Mouse (Mus musculus): ENCODE data around the gene Rpl18a. TPM values are rescaled to one million over a fixed set of nuclear protein-coding genes. Genes with fewer than 3 reads are reported as not detected.
A peak's percentile ranks its signal among the peaks of the same experiment; 100 is the strongest.
"Not testable (repeated sequence)": the region's sequence is repeated elsewhere in the genome, so short reads cannot be mapped to it uniquely, and the experiment has no call there.

The Rpl18a gene
- total RNA-seq, 2 experiments from 2014 or later, result 2,571 to 8,014 TPM

DNA sequence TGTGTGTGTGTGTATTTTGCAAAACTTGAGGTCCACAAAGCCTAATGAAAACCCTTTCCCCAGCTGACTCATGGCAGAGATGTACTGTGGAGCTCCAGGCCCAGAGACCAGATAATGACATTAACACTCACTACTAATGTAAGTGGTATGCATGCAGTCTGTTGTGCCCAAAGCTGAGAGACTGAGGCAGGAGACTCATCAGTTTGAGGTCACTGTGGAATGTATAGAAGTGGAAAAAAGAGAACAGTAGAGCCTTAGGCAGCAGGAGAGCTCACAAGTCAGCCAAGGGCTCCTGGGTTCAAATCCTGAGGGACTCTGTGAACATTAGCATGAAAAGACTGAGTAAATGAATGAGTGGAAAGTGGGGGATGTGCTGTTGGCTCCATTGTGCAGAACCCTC lies 6.4 kb upstream of the Rpl18a start:
- ATAC-seq (replicated peaks; ENCODE audit: poor library complexity), result no peak

- ATAC-seq (replicated peaks; ENCODE audit: poor library complexity), result no peak
These were observed 5.9 kb upstream of the Rpl18a start for GRCm38 (mm10) chr8:70903112-70903511.

DNA sequence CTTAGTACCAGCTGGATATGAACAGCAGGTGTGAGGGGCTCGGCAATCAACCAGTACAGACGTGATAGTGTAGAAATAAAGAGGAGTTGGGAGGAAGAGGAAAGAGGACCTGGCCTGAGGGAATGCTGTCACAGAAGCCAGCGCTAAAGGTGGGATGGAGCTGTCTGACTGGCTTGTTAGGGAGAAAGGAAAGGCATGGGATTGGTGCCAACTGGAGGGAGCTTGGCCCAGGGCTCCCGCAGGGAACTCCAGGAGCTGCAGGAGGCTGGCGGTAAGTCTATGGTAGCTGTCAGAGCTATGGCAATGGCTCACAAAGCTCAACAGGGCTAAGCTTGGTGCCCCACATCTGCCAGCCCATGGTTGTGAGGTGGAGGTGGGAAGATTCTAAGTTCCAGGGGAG lies 5.0 kb upstream of the Rpl18a start:
- no peak for ATAC-seq (replicated peaks; ENCODE audit: poor library complexity)

DNA sequence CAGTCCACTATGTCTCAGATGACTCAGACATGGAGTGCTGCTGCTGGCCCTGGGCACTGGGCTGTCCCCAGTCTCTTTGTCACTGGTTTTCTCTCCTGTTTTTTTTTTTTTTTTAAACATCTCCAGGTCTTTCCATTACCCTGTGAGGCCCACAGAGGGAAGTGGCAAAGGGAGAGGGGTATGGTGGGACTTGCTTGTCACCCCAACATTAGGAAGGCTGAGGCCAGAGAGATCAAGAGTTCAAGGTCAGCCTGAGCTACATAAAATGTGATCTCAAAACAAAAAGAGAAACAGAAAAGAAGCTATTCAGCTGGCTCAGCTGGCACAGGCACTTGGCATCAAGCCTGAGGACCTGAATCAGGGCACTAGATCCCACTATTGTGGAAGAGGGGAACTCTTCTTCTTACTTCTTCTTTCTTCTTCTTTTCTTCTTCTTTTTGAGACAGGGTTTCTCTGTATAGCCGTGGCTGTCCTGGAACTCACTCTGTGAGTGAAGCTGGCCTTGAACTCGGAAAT lies 3.7 kb upstream of the Rpl18a start:
- ATAC-seq (replicated peaks; ENCODE audit: poor library complexity), result no peak

DNA sequence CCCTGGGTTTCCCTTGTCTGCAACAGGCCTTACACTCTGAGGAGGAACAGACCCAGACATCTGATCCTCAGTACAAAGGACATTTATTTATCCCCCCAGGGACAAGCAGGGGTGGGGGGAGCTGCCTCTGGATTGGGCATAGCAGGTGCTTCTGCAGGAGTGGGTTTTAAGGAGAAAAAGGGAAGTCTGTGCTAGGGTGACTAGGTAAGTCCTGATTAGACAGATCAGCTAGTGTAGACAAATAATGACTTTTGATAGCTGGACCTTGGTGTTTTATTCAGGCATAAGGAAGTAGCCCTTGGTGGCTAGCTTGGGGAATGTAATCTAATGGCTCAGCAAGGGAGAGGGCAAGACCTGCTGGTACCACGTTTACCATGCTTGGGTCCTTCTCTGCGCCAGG lies 2.0 kb upstream of the Rpl18a start:
- no peak for ATAC-seq (replicated peaks; ENCODE audit: poor library complexity)

DNA sequence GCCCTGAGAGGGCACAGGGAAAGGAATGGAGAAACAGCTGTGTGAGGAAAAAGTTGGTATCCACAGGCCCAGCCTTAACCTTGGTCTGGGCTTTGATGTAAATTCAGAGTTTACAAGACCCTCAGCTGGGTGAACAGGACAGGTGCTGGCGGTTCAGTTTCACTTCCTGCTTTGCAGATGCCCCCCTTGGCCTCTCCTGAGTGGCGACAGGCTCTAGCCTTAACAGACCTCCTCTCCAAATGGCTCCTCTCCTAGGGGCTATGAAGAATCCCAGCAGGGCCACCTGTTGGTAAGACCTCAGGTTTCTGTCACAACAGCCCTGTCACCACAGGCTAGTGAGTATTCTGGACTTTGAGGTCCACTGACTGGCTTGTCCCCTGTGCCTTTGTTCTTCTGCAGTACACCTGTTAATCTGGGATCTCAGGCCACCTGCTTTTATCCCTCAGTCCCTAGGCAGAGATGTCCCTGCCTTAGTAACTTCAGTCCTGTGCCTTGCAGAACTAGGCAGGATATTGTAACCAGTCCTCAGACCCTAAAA lies 1.5 kb upstream of the Rpl18a start:
- ATAC-seq (replicated peaks; ENCODE audit: poor library complexity), result no peak

GRCm38 (mm10) chr8:70897681-70898413 lies 635 bp upstream of the Rpl18a start:
- peak; percentile 51 for ATAC-seq (replicated peaks; ENCODE audit: poor library complexity)

- no peak for ATAC-seq (replicated peaks; ENCODE audit: poor library complexity)
These were observed 744 bp downstream of the Rpl18a start for GRCm38 (mm10) chr8:70896316-70897020.

- ATAC-seq (replicated peaks; ENCODE audit: poor library complexity), result not testable (repeated sequence)
These were observed 1.5 kb downstream of the Rpl18a start for GRCm38 (mm10) chr8:70895571-70896259.

GRCm38 (mm10) chr8:70894771-70895545 lies 2.3 kb downstream of the Rpl18a start:
- no peak for ATAC-seq (replicated peaks; ENCODE audit: poor library complexity)

DNA sequence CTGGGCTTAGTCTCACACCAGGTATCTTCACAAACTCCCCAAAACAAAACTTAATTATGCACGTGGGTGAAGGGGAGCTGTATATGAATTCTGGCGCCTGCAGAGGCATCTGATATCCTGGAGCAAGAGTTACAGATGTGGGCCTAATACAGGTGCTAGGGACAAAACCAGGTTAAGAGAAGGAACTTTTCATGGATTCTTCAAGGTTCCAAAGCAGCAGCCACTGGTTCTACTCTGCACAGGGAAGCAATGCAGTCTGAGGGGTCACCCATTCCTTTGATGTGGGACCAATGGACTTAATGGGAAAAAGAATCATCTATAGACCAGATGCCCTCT lies 2.9 kb downstream of the Rpl18a start:
- no peak for ATAC-seq (replicated peaks; ENCODE audit: poor library complexity)

GRCm38 (mm10) chr8:70893656-70894384 lies 3.4 kb downstream of the Rpl18a start:
- ATAC-seq (replicated peaks; ENCODE audit: poor library complexity), result peak; percentile 40

- no peak for ATAC-seq (replicated peaks; ENCODE audit: poor library complexity)
These were observed 4.1 kb downstream of the Rpl18a start for GRCm38 (mm10) chr8:70892896-70893655.

DNA sequence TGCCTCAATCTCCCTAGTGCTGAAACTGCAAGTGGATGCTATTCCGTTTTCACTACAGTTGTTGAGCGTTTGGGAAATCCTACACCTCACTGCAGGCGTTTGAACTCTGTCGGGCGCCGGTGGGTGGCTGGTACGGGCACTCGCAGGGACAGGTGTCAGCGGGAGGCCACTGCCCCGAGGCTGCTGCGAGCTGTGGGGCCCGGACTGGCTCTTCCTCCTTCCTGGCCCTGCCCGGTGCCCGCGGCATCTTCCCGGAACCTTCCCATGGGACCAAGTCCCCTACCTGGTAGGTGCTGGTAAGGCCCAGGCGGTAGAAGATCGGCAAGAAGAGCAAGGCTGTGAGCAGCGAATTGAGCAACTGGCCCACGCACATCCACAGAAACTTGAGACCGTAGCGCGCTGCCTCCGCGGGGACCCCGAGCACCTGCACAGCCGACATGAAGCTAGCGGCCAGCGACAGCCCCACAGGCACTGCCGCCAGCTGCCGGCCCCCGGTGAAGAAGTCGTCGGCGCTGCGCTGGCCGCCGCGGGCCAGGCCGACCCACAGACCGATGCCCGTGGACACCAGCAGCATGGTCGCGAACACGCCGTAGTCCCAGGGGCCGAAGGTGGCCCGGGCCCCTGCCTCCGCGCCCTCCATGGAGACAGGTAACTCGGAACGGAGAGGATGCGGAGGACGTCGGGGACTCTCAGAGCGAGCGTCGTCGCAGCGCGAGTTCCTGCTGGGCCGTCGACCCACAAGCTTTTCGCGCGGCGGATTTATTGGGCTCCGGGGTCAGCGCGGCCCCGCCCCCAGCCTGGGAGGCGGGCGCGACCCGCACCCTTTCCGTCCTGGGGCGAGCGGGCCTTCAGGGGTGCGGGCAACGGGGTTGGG lies 5.0 kb downstream of the Rpl18a start, which contains the start of gene Slc5a5:
TSS of gene Slc5a5 (minus strand) at position 736 of the 874 bp plus-strand sequence.
- ATAC-seq (replicated peaks; ENCODE audit: poor library complexity), result no peak

DNA sequence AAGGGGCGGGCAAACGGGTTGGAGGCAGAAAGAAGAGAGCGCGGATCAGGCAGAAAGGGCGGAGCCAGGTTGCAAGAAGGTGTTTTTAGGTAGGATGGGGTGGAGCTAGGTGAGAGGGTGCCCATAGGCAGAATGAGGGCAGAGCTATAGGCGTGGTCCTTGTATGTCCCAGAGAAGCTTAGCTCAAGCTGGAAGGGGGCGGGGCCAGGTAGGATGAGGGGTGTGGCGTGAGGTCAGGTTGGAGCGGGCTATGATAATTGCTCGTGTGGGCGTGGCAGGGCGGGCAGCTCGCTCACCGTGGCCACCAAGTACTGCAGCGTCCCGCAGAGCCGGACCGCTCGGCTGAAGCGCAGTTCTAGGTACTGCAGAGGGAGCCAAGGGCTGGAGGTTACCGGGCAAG lies 5.9 kb downstream of the Rpl18a start:
- peak; percentile 15; the same call in 1 of the 2 replicates for ATAC-seq (replicated peaks; ENCODE audit: poor library complexity)

- no peak for ATAC-seq (replicated peaks; ENCODE audit: poor library complexity)
These were observed 6.6 kb downstream of the Rpl18a start for GRCm38 (mm10) chr8:70890656-70891055.

DNA sequence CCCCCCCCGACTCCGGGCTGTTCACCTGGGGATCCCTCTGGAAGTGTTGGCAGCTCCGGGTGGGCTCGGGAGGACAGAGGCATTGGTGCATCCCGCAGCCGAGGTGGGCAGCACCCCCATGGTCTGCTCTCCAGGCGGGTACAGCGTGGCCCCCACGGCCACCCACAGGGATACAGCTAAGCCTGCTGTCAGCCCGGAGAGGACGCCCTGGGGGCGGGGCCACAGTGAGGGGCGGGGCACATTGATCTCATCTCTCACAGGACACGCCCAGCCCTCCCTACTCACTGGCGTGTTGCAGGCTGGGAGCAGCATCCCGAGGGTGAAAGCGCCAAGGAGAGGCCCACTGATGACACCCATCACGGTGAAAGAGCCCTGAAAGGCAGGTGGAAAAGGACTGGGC lies 9.5 kb downstream of the Rpl18a start:
- peak; percentile 64 for ATAC-seq (replicated peaks; ENCODE audit: poor library complexity)

- ATAC-seq (replicated peaks; ENCODE audit: poor library complexity), result peak; percentile 79
These were observed 11.6 kb downstream of the Rpl18a start for GRCm38 (mm10) chr8:70885612-70886011.
